Comparison of ENCODE assay signal across 29 mouse cellular contexts in genomic region chr3:100225326-100225959, GRCm38 (mm10).
DNase-seq lines count a peak whose midpoint lies in the region; ATAC-seq and TF ChIP-seq lines count a peak whose summit lies in the region.
"Had no signal": no experiment of that assay in that cellular context is flagged by ENCODE, and none has a peak within 500 bp of the region (broad histone marks: within the 10 kb centered on the region; RNA-seq: fewer than 3 reads in every experiment).

No protein-coding gene starts in this region.

- no peaks in the 10 kb centered on the region for H3K27me3 ChIP-seq in kidney, embryonic 15.5 days
- no peaks in the 10 kb centered on the region for H3K27me3 ChIP-seq in lung, postnatal 0 days (replicated peaks; ENCODE audit: insufficient read depth, low read length)
- no peaks in the 10 kb centered on the region for H3K27me3 ChIP-seq in forebrain, postnatal 0 days (ENCODE audit: insufficient read depth, low read length)
- H3K27me3 ChIP-seq: embryonic facial prominence, embryonic 13.5 days; heart, embryonic 15.5 days; hindbrain, embryonic 13.5 days; limb, embryonic 12.5 days; liver, embryonic 15.5 days; lung, embryonic 15.5 days had no signal

- peak; percentile 26 for DNase-seq in kidney, adult 18-20 months
- DNase-seq in lung, postnatal 0 days (ENCODE audit: low spot score): peak; percentile 69
- DNase-seq in lung, postnatal 25 days (ENCODE audit: low spot score): no peak
- DNase-seq in skeletal muscle tissue, adult 2 months (ENCODE audit: low read depth, low spot score): peak; percentile 69
- DNase-seq in testis, postnatal 14 days (ENCODE audit: low spot score): peak; percentile 83
- DNase-seq in forebrain, postnatal 0 days: no peak
- DNase-seq: adrenal gland, adult 2 months; adrenal gland, postnatal 36 days; B cell, adult 2 months; cerebellum, adult 18-20 months; cerebellum, postnatal 10 days; gastrocnemius, postnatal 14 days; heart, postnatal 36 days; midbrain, embryonic 14.5 days; right cerebral cortex, postnatal 25 days; spleen, adult 18-20 months had no signal

- H3K4me1 ChIP-seq in kidney, embryonic 15.5 days: no peaks in the 10 kb centered on the region
- no peaks in the 10 kb centered on the region for H3K4me1 ChIP-seq in lung, postnatal 0 days (ENCODE audit: insufficient read depth, low read depth, low read length)
- H3K4me1 ChIP-seq in forebrain, postnatal 0 days (ENCODE audit: insufficient read depth): no peaks in the 10 kb centered on the region
- H3K4me1 ChIP-seq: embryonic facial prominence, embryonic 13.5 days; heart, embryonic 15.5 days; hindbrain, embryonic 13.5 days; limb, embryonic 12.5 days; liver, embryonic 15.5 days; lung, embryonic 15.5 days had no signal

- H3K9me3 ChIP-seq in kidney, embryonic 15.5 days (replicated peaks): no peaks in the 10 kb centered on the region
- H3K9me3 ChIP-seq in lung, postnatal 0 days (ENCODE audit: low read length): no peaks in the 10 kb centered on the region
- H3K9me3 ChIP-seq in forebrain, postnatal 0 days (ENCODE audit: low read length): no peaks in the 10 kb centered on the region
- H3K9me3 ChIP-seq: heart, embryonic 10.5 days; heart, embryonic 15.5 days; hindbrain, embryonic 13.5 days; limb, embryonic 12.5 days; liver, embryonic 15.5 days; lung, embryonic 15.5 days had no signal

- H3K4me2 ChIP-seq in kidney, embryonic 15.5 days: no peak overlapping the region
- H3K4me2 ChIP-seq in lung, postnatal 0 days (replicated peaks; ENCODE audit: low read depth, low read length): no peak overlapping the region
- H3K4me2 ChIP-seq in forebrain, postnatal 0 days (ENCODE audit: low read depth): no peak overlapping the region
- H3K4me2 ChIP-seq: embryonic facial prominence, embryonic 13.5 days; heart, embryonic 15.5 days; hindbrain, embryonic 13.5 days; limb, embryonic 12.5 days; liver, embryonic 15.5 days; lung, embryonic 15.5 days had no signal

- no peak overlapping the region for H3K4me3 ChIP-seq in kidney, embryonic 15.5 days (replicated peaks)
- H3K4me3 ChIP-seq in lung, postnatal 0 days (ENCODE audit: low read depth, low read length): no peak overlapping the region
- no peak overlapping the region for H3K4me3 ChIP-seq in forebrain, postnatal 0 days (ENCODE audit: low read depth, low read length)
- H3K4me3 ChIP-seq: embryonic facial prominence, embryonic 13.5 days; heart, embryonic 10.5 days; heart, embryonic 15.5 days; hindbrain, embryonic 13.5 days; limb, embryonic 12.5 days; liver, embryonic 15.5 days; lung, embryonic 15.5 days had no signal

- no peaks in the 10 kb centered on the region for H3K36me3 ChIP-seq in kidney, embryonic 15.5 days
- no peaks in the 10 kb centered on the region for H3K36me3 ChIP-seq in lung, postnatal 0 days (ENCODE audit: insufficient read depth, low read length)
- no peaks in the 10 kb centered on the region for H3K36me3 ChIP-seq in forebrain, postnatal 0 days (ENCODE audit: insufficient read depth)
- H3K36me3 ChIP-seq: embryonic facial prominence, embryonic 13.5 days; heart, embryonic 10.5 days; heart, embryonic 15.5 days; hindbrain, embryonic 13.5 days; limb, embryonic 12.5 days; liver, embryonic 15.5 days; lung, embryonic 15.5 days had no signal

- no peak overlapping the region for H3K27ac ChIP-seq in kidney, embryonic 15.5 days
- H3K27ac ChIP-seq in lung, postnatal 0 days (ENCODE audit: low read length): no peak overlapping the region; the same call in 1 of the 2 replicates
- H3K27ac ChIP-seq in forebrain, postnatal 0 days (ENCODE audit: low read depth, low read length): no peak overlapping the region
- H3K27ac ChIP-seq: embryonic facial prominence, embryonic 13.5 days; heart, embryonic 10.5 days; heart, embryonic 15.5 days; hindbrain, embryonic 13.5 days; limb, embryonic 12.5 days; liver, embryonic 15.5 days; lung, embryonic 15.5 days; macrophage; stomach, postnatal 0 days had no signal

- peak; percentile 49; the same call in 1 of the 2 replicates for TF ChIP-seq EP300 in lung, postnatal 0 days (IDR thresholded peaks at IDR 0.05)

- 84% methylated on average over 12 of the region's 12 CpGs for WGBS in kidney, embryonic 15.5 days
- WGBS in lung, postnatal 0 days: 62% methylated on average over 12 of the region's 12 CpGs
- 84% methylated on average over 12 of the region's 12 CpGs for WGBS in forebrain, postnatal 0 days

- no peak for ATAC-seq in kidney, embryonic 15.5 days (replicated peaks; ENCODE audit: low FRiP score)
- peak; percentile 68 for ATAC-seq in lung, postnatal 0 days
- no peak for ATAC-seq in forebrain, postnatal 0 days
- ATAC-seq: activated CD4-positive, CD25-positive, alpha-beta regulatory T cell, adult 4 months; forebrain, embryonic 16.5 days; intestine, postnatal 0 days had no signal

- TF ChIP-seq CTCF in lung, postnatal 0 days (IDR thresholded peaks at IDR 0.05): no peak
- no peak for TF ChIP-seq CTCF in forebrain, postnatal 0 days (IDR thresholded peaks at IDR 0.05; ENCODE audit: low read depth)

- H3K9ac ChIP-seq in kidney, embryonic 15.5 days: no peak overlapping the region
- H3K9ac ChIP-seq in lung, postnatal 0 days (replicated peaks; ENCODE audit: low read depth): no peak overlapping the region
- H3K9ac ChIP-seq in forebrain, postnatal 0 days: no peak overlapping the region
- H3K9ac ChIP-seq: embryonic facial prominence, embryonic 13.5 days; heart, embryonic 15.5 days; hindbrain, embryonic 13.5 days; limb, embryonic 12.5 days; liver, embryonic 15.5 days; lung, embryonic 15.5 days had no signal

Comparison
In these comparisons a context has a peak if more than half of its experiments do, and no peak if none do; other contexts are left out.
1. DNase-seq: peak in kidney, adult 18-20 months (single experiment), lung, postnatal 0 days (single experiment), skeletal muscle tissue, adult 2 months (single experiment) and testis, postnatal 14 days (single experiment); none in lung, postnatal 25 days (single experiment) and forebrain, postnatal 0 days (single experiment).